Mouse (Mus musculus) erythroblast, embryonic 14.5 days (primary cell): ENCODE measurements around the gene Clptm1.

Experiments
- GATA1 ChIP-seq: IDR thresholded peaks from 2 replicates; pipeline ENCODE4 v1.6.1; 2012; ENCODE audit warnings: low read length, inconsistent platforms, mixed read lengths
- TAL1 ChIP-seq: IDR thresholded peaks from 3 replicates; pipeline ENCODE4 v1.6.1; 2012; ENCODE audit warnings: low read length, inconsistent platforms, mixed read lengths

- TF ChIP-seq GATA1 (no peak), TAL1 (no peak)
Measured at GRCm38 (mm10) chr7:19705271-19705670, 40.4 kb upstream of the Clptm1 start.
